Mouse (Mus musculus) heart, postnatal 0 days (tissue): Measurements from ENCODE around the gene Wfdc9. TPM values are rescaled to one million over a fixed set of nuclear protein-coding genes. Genes with fewer than 3 reads are reported as not detected.
"Not testable (repeated sequence)": the region's sequence is repeated elsewhere in the genome, so short reads cannot be mapped to it uniquely, and the experiment has no call there.

Source experiments
- ATAC-seq: fragments of 200-750 bp; cut with Nextera tagmentation; 2 replicates; pipeline ENCODE4 v1.8.0; 2017; ENCODE audit warnings: low read depth, moderate number of reproducible peaks, moderate library complexity; ENCODE audit not compliant: insufficient read depth
- DNase-seq: peaks from one replicate; pipeline ENCODE4 v3.0.0-alpha.2; 2016; ENCODE audit warnings: low spot score
- H3K27ac ChIP-seq: fragments of 300-500 bp; sonication (generic); 2 replicates; pipeline ENCODE4 v1.5.1; 2014; ENCODE audit warnings: low read depth, mild to moderate bottlenecking
- H3K27me3 ChIP-seq: fragments of 300-500 bp; sonication (generic); 2 replicates; pipeline ENCODE4 v1.6.1; 2014; ENCODE audit warnings: low read length, mixed read lengths; ENCODE audit not compliant: control insufficient read depth, insufficient read depth
- H3K36me3 ChIP-seq: fragments of 300-500 bp; sonication (generic); replicated peaks from 2 replicates; pipeline ENCODE4 v1.6.1; 2014; ENCODE audit warnings: low read length, mixed read lengths; ENCODE audit not compliant: control insufficient read depth, insufficient read depth
- H3K4me1 ChIP-seq: fragments of 300-500 bp; sonication (generic); 2 replicates; pipeline ENCODE4 v1.6.1; 2014; ENCODE audit warnings: antibody characterized with exemption; ENCODE audit not compliant: control insufficient read depth, insufficient read depth
- H3K4me2 ChIP-seq: fragments of 300-500 bp; sonication (generic); 2 replicates; pipeline ENCODE4 v1.6.1; 2014; ENCODE audit warnings: low read depth, mild to moderate bottlenecking, low read length, moderate library complexity
- H3K4me3 ChIP-seq: fragments of 300-500 bp; sonication (generic); 2 replicates; pipeline ENCODE4 v1.5.1; 2014; ENCODE audit warnings: low read depth, low read length
- H3K9ac ChIP-seq: fragments of 300-500 bp; sonication (generic); replicated peaks from 2 replicates; pipeline ENCODE4 v1.6.1; 2014; ENCODE audit warnings: low read depth, low read length, mixed read lengths
- H3K9me3 ChIP-seq: fragments of 300-500 bp; sonication (generic); replicated peaks from 2 replicates; pipeline ENCODE4 v1.6.1; 2016; ENCODE audit warnings: low read length; ENCODE audit not compliant: control insufficient read depth
- CTCF ChIP-seq: IDR thresholded peaks from 2 replicates; pipeline ENCODE4 v1.5.1; 2016; ENCODE audit warnings: antibody characterized with exemption, control low read depth, low read depth
- EP300 ChIP-seq: IDR thresholded peaks from 2 replicates; pipeline ENCODE4 v1.6.1; 2016; ENCODE audit warnings: antibody characterized with exemption, low read depth
- WGBS: fragments of 180-500 bp; shearing (Covaris S2); extraction: QIAGEN DNeasy Blood & Tissue Kit; methylation state at CpG from one replicate; pipeline ENCODE4 v1.1.7; 2014; 5-methylcytosine and 5-hydroxymethylcytosine counted together
- polyA plus RNA-seq: library from polyadenylated mRNA; unstranded; fragments of >200 nt; fragmentation: Nextera tagmentation; extraction: Ambion mirVana; gene quantifications from 2 replicates; pipeline ENCODE4 v1.2.1, GENCODE M21; 2015
- total RNA-seq: library from RNA; depleted of rRNA; stranded (reverse); fragments of >200 nt; gene quantifications from 2 replicates; pipeline ENCODE4 v1.2.3, GENCODE M21; 2014; ENCODE audit warnings: low replicate concordance; rRNA removed

Gene Wfdc9
- total and polyA plus RNA-seq, 2 experiments from 2014 or later = not detected

GRCm38 (mm10) chr2:164615386-164615785, 41.0 kb downstream of the Wfdc9 start:
- H3K9me3 ChIP-seq = no peaks in the 10 kb centered on the region
- no peak overlapping the region for H3K27ac ChIP-seq
- TF ChIP-seq CTCF = no peak
- TF ChIP-seq EP300 = no peak
- H3K27me3 ChIP-seq = no peaks in the 10 kb centered on the region
- no peaks in the 10 kb centered on the region for H3K4me1 ChIP-seq
- no peaks in the 10 kb centered on the region for H3K36me3 ChIP-seq
- H3K4me3 ChIP-seq = no peak overlapping the region
- DNase-seq (no peak), ATAC-seq (no peak)
- 87% methylated on average over 3 of the region's 3 CpGs for WGBS
- H3K4me2 ChIP-seq = no peak overlapping the region
- H3K9ac ChIP-seq = no peak overlapping the region

DNA sequence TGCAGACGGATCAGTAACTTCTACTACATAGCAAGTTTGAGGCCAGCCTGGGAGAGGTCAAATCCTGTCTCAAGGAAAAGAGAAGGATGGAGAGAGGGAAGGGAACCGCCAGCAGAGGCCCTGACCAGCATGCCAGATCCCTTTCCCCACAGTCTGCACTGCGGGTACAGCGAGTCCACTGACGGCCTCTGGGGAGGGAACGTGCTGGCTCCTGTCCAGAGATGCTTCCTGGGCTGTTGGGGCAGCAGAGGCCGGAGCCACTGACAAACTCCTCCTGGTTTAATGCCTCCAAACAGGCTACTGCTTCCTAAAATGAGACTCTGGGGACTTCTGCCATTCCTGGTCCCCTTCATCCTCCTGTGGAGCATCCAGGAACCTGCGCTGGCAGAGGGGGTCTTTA, 42.9 kb downstream of the Wfdc9 start, which contains the start of the genes Wfdc6b and Wfdc8:
Gene Wfdc6b (plus strand): TSS at position 52 of the 400 bp plus-strand sequence.
Gene Wfdc8 (minus strand): TSS at position 156 of the 400 bp plus-strand sequence.
- H3K9ac ChIP-seq, H3K9me3 ChIP-seq, ATAC-seq, H3K4me2 ChIP-seq, H3K27ac ChIP-seq, H3K27me3 ChIP-seq, H3K36me3 ChIP-seq, H3K4me1 ChIP-seq, H3K4me3 ChIP-seq, DNase-seq: not testable (repeated sequence)
- 44% methylated on average over 8 of the region's 8 CpGs for WGBS

DNA sequence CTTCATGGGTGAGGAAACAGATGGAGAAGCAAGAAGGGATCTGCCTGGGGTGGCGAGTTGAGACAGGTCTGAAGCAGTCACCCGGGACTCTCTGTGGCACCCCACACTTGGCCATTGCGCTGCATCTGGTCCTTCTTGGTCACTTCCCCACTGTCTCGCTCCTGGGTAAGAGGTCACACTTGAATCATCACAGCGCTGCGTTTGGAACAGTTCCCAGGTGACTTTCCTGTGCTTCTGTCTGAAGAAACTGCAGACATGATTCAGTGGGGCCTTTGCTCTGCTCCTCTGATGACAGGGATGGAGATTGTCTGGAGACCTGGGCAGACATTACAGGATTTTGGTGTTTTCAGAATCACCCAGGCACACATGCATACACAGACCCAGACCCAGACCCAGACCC, 47.6 kb downstream of the Wfdc9 start:
- no peak overlapping the region for H3K27ac ChIP-seq
- no peaks in the 10 kb centered on the region for H3K36me3 ChIP-seq
- no peak for TF ChIP-seq EP300
- no peak for TF ChIP-seq CTCF
- H3K9me3 ChIP-seq = 0 out of 2 replicates have a peak, but pooled peaks cover under 1% of the 10 kb centered on the region
- H3K4me1 ChIP-seq = no peaks in the 10 kb centered on the region
- 63% methylated on average over 6 of the region's 6 CpGs for WGBS
- H3K4me2 ChIP-seq = no peak overlapping the region
- no peak overlapping the region for H3K9ac ChIP-seq
- H3K27me3 ChIP-seq = no peaks in the 10 kb centered on the region
- H3K4me3 ChIP-seq = no peak overlapping the region
- no peak for DNase-seq
- ATAC-seq = no peak

GRCm38 (mm10) chr2:164604411-164604810, 52.0 kb downstream of the Wfdc9 start:
- TF ChIP-seq CTCF (no peak), EP300 (no peak)
- Histone ChIP-seq H3K36me3 (no peaks in the 10 kb centered on the region), H3K27me3 (no peaks in the 10 kb centered on the region), H3K9ac (no peak overlapping the region), H3K9me3 (peaks cover 5% of the 10 kb centered on the region), H3K27ac (no peak overlapping the region), H3K4me3 (no peak overlapping the region), H3K4me1 (no peaks in the 10 kb centered on the region), H3K4me2 (no peak overlapping the region)
- DNase-seq (no peak), ATAC-seq (no peak)
- 75% methylated on average over 8 of the region's 8 CpGs for WGBS

GRCm38 (mm10) chr2:164603482-164603881, 52.9 kb downstream of the Wfdc9 start:
- Histone ChIP-seq H3K4me2 (no peak overlapping the region), H3K4me1 (no peaks in the 10 kb centered on the region), H3K4me3 (no peak overlapping the region), H3K27me3 (no peaks in the 10 kb centered on the region), H3K36me3 (no peaks in the 10 kb centered on the region), H3K27ac (no peak overlapping the region), H3K9ac (no peak overlapping the region), H3K9me3 (peaks cover 5% of the 10 kb centered on the region)
- DNase-seq (no peak), ATAC-seq (no peak)
- WGBS = 77% methylated on average over 3 of the region's 3 CpGs
- TF ChIP-seq CTCF = no peak
- no peak for TF ChIP-seq EP300

DNA sequence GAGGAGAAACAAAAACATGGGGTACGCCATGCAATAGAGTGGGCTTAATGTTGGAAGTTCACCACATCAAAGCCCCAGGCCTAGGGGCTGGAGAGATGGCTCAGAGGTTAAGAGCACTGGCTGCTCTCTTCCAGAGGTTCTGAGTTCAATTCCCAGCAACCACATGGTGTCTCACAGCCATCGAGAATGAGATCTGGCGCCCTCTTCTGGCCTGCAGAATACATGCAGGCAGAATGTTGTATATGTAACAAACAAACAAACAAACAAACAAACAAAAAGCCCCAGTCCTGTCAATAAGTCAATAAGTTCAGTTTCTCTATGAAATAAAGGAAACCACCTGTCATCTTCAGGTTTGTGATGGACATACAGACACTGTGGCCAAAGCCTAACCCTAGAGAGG, 56.2 kb downstream of the Wfdc9 start:
- ATAC-seq (no peak), DNase-seq (no peak)
- no peak overlapping the region for H3K9ac ChIP-seq
- H3K27ac ChIP-seq = no peak overlapping the region
- 61% methylated on average over 3 of the region's 3 CpGs for WGBS
- H3K27me3 ChIP-seq = no peaks in the 10 kb centered on the region
- no peak overlapping the region for H3K4me3 ChIP-seq
- no peak overlapping the region for H3K4me2 ChIP-seq
- no peaks in the 10 kb centered on the region for H3K4me1 ChIP-seq
- H3K9me3 ChIP-seq = peaks cover 5% of the 10 kb centered on the region
- TF ChIP-seq EP300 (no peak), CTCF (no peak)
- no peaks in the 10 kb centered on the region for H3K36me3 ChIP-seq

Other genes starting within 250 kb of the Wfdc9 start
Only the 30 nearest of the 31 such genes appear.
- gene Sdc4, start 212.7 kb downstream of the Wfdc9 start, total RNA-seq = 42.2 and 46.5 TPM in 2 replicates
- gene Sdc4, start 212.7 kb downstream of the Wfdc9 start, polyA plus RNA-seq = 30.4 and 30.7 TPM in 2 replicates
- 71.8 and 87.9 TPM in 2 replicates for gene Sys1, start 199.6 kb downstream of the Wfdc9 start, total RNA-seq
- 37.6 and 39.1 TPM in 2 replicates for gene Sys1, start 199.6 kb downstream of the Wfdc9 start, polyA plus RNA-seq
- gene Gm20458, start 195.6 kb downstream of the Wfdc9 start, total RNA-seq = 6.7 and 34.3 TPM in 2 replicates
- 15.4 and 15.5 TPM in 2 replicates for gene Gm20458, start 195.6 kb downstream of the Wfdc9 start, polyA plus RNA-seq
- not detected in 2 replicates for gene Trp53tg5, start 182.9 kb downstream of the Wfdc9 start, total RNA-seq
- gene Trp53tg5, start 182.9 kb downstream of the Wfdc9 start, polyA plus RNA-seq = not detected in 2 replicates
- 22.3 and 26.6 TPM in 2 replicates for gene Dbndd2, start 170.5 kb downstream of the Wfdc9 start, total RNA-seq
- 16.8 and 16.9 TPM in 2 replicates for gene Dbndd2, start 170.5 kb downstream of the Wfdc9 start, polyA plus RNA-seq
- gene Pigt, start 159.1 kb downstream of the Wfdc9 start, total RNA-seq = 45.0 and 51.0 TPM in 2 replicates
- 30.9 and 32.0 TPM in 2 replicates for gene Pigt, start 159.1 kb downstream of the Wfdc9 start, polyA plus RNA-seq
- gene Wfdc2, start 94.2 kb downstream of the Wfdc9 start, total RNA-seq = 2.9 and 8.5 TPM in 2 replicates
- 0.74 and 23.0 TPM in 2 replicates for gene Wfdc2, start 94.2 kb downstream of the Wfdc9 start, polyA plus RNA-seq
- gene Spint3, start 83.1 kb downstream of the Wfdc9 start, total RNA-seq = not detected in 2 replicates
- gene Spint3, start 83.1 kb downstream of the Wfdc9 start, polyA plus RNA-seq = not detected in 2 replicates
- not detected in 2 replicates for gene Wfdc6a, start 71.1 kb downstream of the Wfdc9 start, total RNA-seq
- gene Wfdc6a, start 71.1 kb downstream of the Wfdc9 start, polyA plus RNA-seq = 0.25 and 0.30 TPM in 2 replicates
- not detected in 2 replicates for gene Eppin, start 63.0 kb downstream of the Wfdc9 start, total RNA-seq
- gene Eppin, start 63.0 kb downstream of the Wfdc9 start, polyA plus RNA-seq = not detected in 2 replicates
- gene Wfdc6b, start 43.1 kb downstream of the Wfdc9 start, total RNA-seq = not detected in 2 replicates
- gene Wfdc6b, start 43.1 kb downstream of the Wfdc9 start, polyA plus RNA-seq = not detected in 2 replicates
- gene Wfdc8, start 43.0 kb downstream of the Wfdc9 start, total RNA-seq = not detected in 2 replicates
- gene Wfdc8, start 43.0 kb downstream of the Wfdc9 start, polyA plus RNA-seq = not detected in 2 replicates
- not detected in 2 replicates for gene Wfdc16, start 17.8 kb downstream of the Wfdc9 start, total RNA-seq
- gene Wfdc16, start 17.8 kb downstream of the Wfdc9 start, polyA plus RNA-seq = not detected in 2 replicates
- not detected in 2 replicates for gene Wfdc10, start 537 bp downstream of the Wfdc9 start, total RNA-seq
- not detected in 2 replicates for gene Wfdc10, start 537 bp downstream of the Wfdc9 start, polyA plus RNA-seq
- not detected in 2 replicates for gene Wfdc11, start 17.5 kb upstream of the Wfdc9 start, total RNA-seq
- not detected in 2 replicates for gene Wfdc11, start 17.5 kb upstream of the Wfdc9 start, polyA plus RNA-seq
- not detected in 2 replicates for gene Wfdc13, start 28.5 kb upstream of the Wfdc9 start, total RNA-seq
- not detected in 2 replicates for gene Wfdc13, start 28.5 kb upstream of the Wfdc9 start, polyA plus RNA-seq
- not detected in 2 replicates for gene Spint4, start 41.9 kb upstream of the Wfdc9 start, total RNA-seq
- not detected in 2 replicates for gene Spint4, start 41.9 kb upstream of the Wfdc9 start, polyA plus RNA-seq
- gene Spint5, start 58.7 kb upstream of the Wfdc9 start, total RNA-seq = not detected in 2 replicates
- not detected in 2 replicates for gene Spint5, start 58.7 kb upstream of the Wfdc9 start, polyA plus RNA-seq
- not detected in 2 replicates for gene Wfdc3, start 89.3 kb upstream of the Wfdc9 start, total RNA-seq
- 0.46 and 0.51 TPM in 2 replicates for gene Wfdc3, start 89.3 kb upstream of the Wfdc9 start, polyA plus RNA-seq
- 8.9 and 19.1 TPM in 2 replicates for gene Dnttip1, start 89.4 kb upstream of the Wfdc9 start, total RNA-seq
- gene Dnttip1, start 89.4 kb upstream of the Wfdc9 start, polyA plus RNA-seq = 42.8 and 43.3 TPM in 2 replicates
- 175 and 320 TPM in 2 replicates for gene Ube2c, start 113.3 kb upstream of the Wfdc9 start, total RNA-seq
- gene Ube2c, start 113.3 kb upstream of the Wfdc9 start, polyA plus RNA-seq = 116 and 117 TPM in 2 replicates
- gene Tnnc2, start 123.4 kb upstream of the Wfdc9 start, total RNA-seq = 4.9 and 5.0 TPM in 2 replicates
- gene Tnnc2, start 123.4 kb upstream of the Wfdc9 start, polyA plus RNA-seq = 0.18 and 0.25 TPM in 2 replicates
- gene Snx21, start 129.2 kb upstream of the Wfdc9 start, total RNA-seq = 46.4 and 98.1 TPM in 2 replicates
- gene Snx21, start 129.2 kb upstream of the Wfdc9 start, polyA plus RNA-seq = 29.8 and 30.8 TPM in 2 replicates
- 10.6 and 28.9 TPM in 2 replicates for gene Acot8, start 148.3 kb upstream of the Wfdc9 start, total RNA-seq
- gene Acot8, start 148.3 kb upstream of the Wfdc9 start, polyA plus RNA-seq = 11.4 and 14.1 TPM in 2 replicates
- 0.93 and 2.8 TPM in 2 replicates for gene Zswim3, start 148.5 kb upstream of the Wfdc9 start, total RNA-seq
- gene Zswim3, start 148.5 kb upstream of the Wfdc9 start, polyA plus RNA-seq = 3.3 and 3.4 TPM in 2 replicates
- gene Zswim1, start 166.1 kb upstream of the Wfdc9 start, total RNA-seq = 5.4 TPM in 2 replicates
- 7.0 and 7.4 TPM in 2 replicates for gene Zswim1, start 166.1 kb upstream of the Wfdc9 start, polyA plus RNA-seq
- not detected in 2 replicates for gene Spata25, start 172.0 kb upstream of the Wfdc9 start, total RNA-seq
- gene Spata25, start 172.0 kb upstream of the Wfdc9 start, polyA plus RNA-seq = not detected in 2 replicates
- 259 and 263 TPM in 2 replicates for gene Ctsa, start 176.3 kb upstream of the Wfdc9 start, total RNA-seq
- gene Ctsa, start 176.3 kb upstream of the Wfdc9 start, polyA plus RNA-seq = 133 and 134 TPM in 2 replicates
- 57.1 and 103 TPM in 2 replicates for gene Neurl2, start 176.9 kb upstream of the Wfdc9 start, total RNA-seq
- gene Neurl2, start 176.9 kb upstream of the Wfdc9 start, polyA plus RNA-seq = 68.4 and 76.5 TPM in 2 replicates
- gene Pltp, start 201.1 kb upstream of the Wfdc9 start, total RNA-seq = 7.7 and 10.4 TPM in 2 replicates
- gene Pltp, start 201.1 kb upstream of the Wfdc9 start, polyA plus RNA-seq = 8.3 and 8.6 TPM in 2 replicates